Mouse (Mus musculus) kidney, postnatal 0 days (tissue): ENCODE measurements at regions not wholly inside any gene's neighbourhood (a gene's known extent, or its start where the extent isn't known, plus 50 kb on each side); places are given as distances from the start of the nearest gene placed in this dataset.

Experiments
- ATAC-seq: fragments of 200-750 bp; cut with Nextera tagmentation; replicated peaks from 2 replicates; pipeline ENCODE4 v1.8.0; 2017; ENCODE audit warnings: low read depth, moderate number of reproducible peaks, moderate TSS enrichment, moderate library complexity; ENCODE audit not compliant: low FRiP score
- DNase-seq: peaks from one replicate; pipeline ENCODE4 v3.0.0-alpha.2; 2016; ENCODE audit warnings: low spot score
- H3K27ac ChIP-seq: fragments of 300-500 bp; sonication (generic); 2 replicates; pipeline ENCODE4 v1.5.1; 2014; ENCODE audit warnings: mild to moderate bottlenecking
- H3K27me3 ChIP-seq: fragments of 300-500 bp; sonication (generic); 2 replicates; pipeline ENCODE4 v1.6.1; 2014; ENCODE audit warnings: low read length, mixed read lengths; ENCODE audit not compliant: insufficient read depth
- H3K36me3 ChIP-seq: fragments of 300-500 bp; sonication (generic); 2 replicates; pipeline ENCODE4 v1.6.1; 2014; ENCODE audit warnings: low read length, mixed read lengths; ENCODE audit not compliant: insufficient read depth
- H3K4me1 ChIP-seq: fragments of 300-500 bp; sonication (generic); replicated peaks from 2 replicates; pipeline ENCODE4 v1.6.1; 2014; ENCODE audit warnings: antibody characterized with exemption, low read length, mixed read lengths; ENCODE audit not compliant: insufficient read depth
- H3K4me2 ChIP-seq: fragments of 300-500 bp; sonication (generic); 2 replicates; pipeline ENCODE4 v1.6.1; 2014; ENCODE audit warnings: mild to moderate bottlenecking, low read length, moderate library complexity, mixed read lengths
- H3K4me3 ChIP-seq: fragments of 300-500 bp; sonication (generic); replicated peaks from 2 replicates; pipeline ENCODE4 v1.5.1; 2014; ENCODE audit warnings: low read depth, low read length
- H3K9ac ChIP-seq: fragments of 300-500 bp; sonication (generic); 2 replicates; pipeline ENCODE4 v1.6.1; 2014; ENCODE audit warnings: low read depth, low read length
- H3K9me3 ChIP-seq: fragments of 300-500 bp; sonication (generic); replicated peaks from 2 replicates; pipeline ENCODE4 v1.6.1; 2016; ENCODE audit warnings: low read length, inconsistent platforms, mixed read lengths
- CTCF ChIP-seq: IDR thresholded peaks from 2 replicates; pipeline ENCODE4 v1.5.1; 2016; ENCODE audit warnings: antibody characterized with exemption, low read depth, mild to moderate bottlenecking, moderate library complexity
- WGBS: fragments of 180-500 bp; shearing (Covaris S2); extraction: QIAGEN DNeasy Blood & Tissue Kit; methylation state at CpG from one replicate; pipeline ENCODE4 v1.1.7; 2014; 5-methylcytosine and 5-hydroxymethylcytosine counted together

DNA sequence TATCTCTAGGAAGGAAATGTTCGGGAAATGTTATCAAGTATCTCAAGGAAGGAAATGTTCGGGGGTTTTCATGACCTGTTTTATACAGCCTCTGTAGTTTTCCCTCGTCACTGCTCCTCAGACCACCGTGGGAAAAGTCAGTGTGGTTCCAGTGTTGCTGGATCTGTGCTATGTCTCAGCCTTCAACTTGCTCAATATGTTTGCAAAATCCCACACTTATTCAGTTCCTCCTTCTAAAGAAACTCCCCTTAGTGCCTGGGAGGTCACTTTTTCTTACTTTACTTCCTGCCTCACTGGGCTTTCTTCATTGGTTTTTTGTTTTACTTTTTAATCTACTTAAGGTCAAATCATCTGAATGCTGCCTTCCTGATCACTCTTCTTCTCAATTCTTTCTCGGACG is 150.8 kb upstream of the Btg1 start:
- H3K9ac ChIP-seq: no peak overlapping the region
- WGBS: 83% methylated on average over 6 of the region's 6 CpGs
- no peak overlapping the region for H3K4me2 ChIP-seq
- H3K9me3 ChIP-seq: no peaks in the 10 kb centered on the region
- ATAC-seq (no peak), DNase-seq (no peak)
- H3K27me3 ChIP-seq: no peaks in the 10 kb centered on the region
- H3K4me1 ChIP-seq: no peaks in the 10 kb centered on the region
- TF ChIP-seq CTCF: no peak
- H3K4me3 ChIP-seq: no peak overlapping the region
- no peaks in the 10 kb centered on the region for H3K36me3 ChIP-seq
- H3K27ac ChIP-seq: no peak overlapping the region

DNA sequence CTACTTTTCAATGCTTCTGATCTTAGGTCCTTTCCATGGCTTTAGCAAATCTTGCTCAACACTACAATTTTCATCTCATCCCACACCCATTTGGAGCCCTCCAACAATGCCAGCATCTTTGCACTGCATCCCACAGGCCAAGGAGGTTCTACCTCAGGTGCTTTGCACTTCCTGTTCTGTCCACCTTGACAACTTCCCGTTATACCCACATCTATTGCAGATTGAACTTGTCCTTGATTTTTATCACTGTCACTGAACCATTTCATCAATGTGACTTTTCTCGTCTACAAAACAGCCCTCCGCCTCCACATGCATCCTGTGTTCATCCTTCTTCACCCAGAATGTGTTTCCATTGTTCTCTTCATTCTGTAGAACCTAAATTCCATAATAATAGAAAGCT is 150.0 kb upstream of the Btg1 start:
- TF ChIP-seq CTCF: no peak
- no peak overlapping the region for H3K27ac ChIP-seq
- WGBS: 80% methylated on average over 3 of the region's 3 CpGs

DNA sequence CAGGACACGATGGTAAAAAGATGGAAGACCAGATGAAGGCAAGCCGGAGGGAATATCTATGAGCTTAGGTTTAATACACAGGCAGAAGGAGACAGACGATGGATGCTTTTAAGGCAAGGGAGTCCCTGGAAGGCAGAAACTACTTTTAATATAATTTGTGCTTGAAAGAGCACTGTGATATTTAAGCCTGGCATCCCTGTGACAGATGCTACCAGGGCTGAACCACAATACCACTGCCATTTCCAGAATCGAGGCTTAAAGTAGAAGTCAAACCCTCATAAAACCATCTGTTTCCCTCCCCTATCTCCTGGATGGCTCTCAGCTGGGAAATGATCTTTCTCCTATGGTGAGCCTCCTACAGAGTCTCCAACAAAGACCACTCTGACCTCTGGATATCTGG is 149.1 kb upstream of the Btg1 start:
- no peak overlapping the region for H3K4me2 ChIP-seq
- no peaks in the 10 kb centered on the region for H3K27me3 ChIP-seq
- H3K4me1 ChIP-seq: no peaks in the 10 kb centered on the region
- WGBS: 63% methylated on average over 4 of the region's 4 CpGs
- DNase-seq (no peak), ATAC-seq (no peak)
- no peak overlapping the region for H3K9ac ChIP-seq
- TF ChIP-seq CTCF: no peak
- no peaks in the 10 kb centered on the region for H3K36me3 ChIP-seq
- H3K9me3 ChIP-seq: no peaks in the 10 kb centered on the region
- H3K27ac ChIP-seq: no peak overlapping the region
- no peak overlapping the region for H3K4me3 ChIP-seq

More for the DNA sequence above, 150.0 kb upstream of the Btg1 start:
- ATAC-seq (no peak), DNase-seq (no peak)
- no peaks in the 10 kb centered on the region for H3K4me1 ChIP-seq
- no peak overlapping the region for H3K9ac ChIP-seq
- no peaks in the 10 kb centered on the region for H3K27me3 ChIP-seq
- H3K36me3 ChIP-seq: no peaks in the 10 kb centered on the region
- no peak overlapping the region for H3K4me3 ChIP-seq
- no peaks in the 10 kb centered on the region for H3K9me3 ChIP-seq
- no peak overlapping the region for H3K4me2 ChIP-seq

DNA sequence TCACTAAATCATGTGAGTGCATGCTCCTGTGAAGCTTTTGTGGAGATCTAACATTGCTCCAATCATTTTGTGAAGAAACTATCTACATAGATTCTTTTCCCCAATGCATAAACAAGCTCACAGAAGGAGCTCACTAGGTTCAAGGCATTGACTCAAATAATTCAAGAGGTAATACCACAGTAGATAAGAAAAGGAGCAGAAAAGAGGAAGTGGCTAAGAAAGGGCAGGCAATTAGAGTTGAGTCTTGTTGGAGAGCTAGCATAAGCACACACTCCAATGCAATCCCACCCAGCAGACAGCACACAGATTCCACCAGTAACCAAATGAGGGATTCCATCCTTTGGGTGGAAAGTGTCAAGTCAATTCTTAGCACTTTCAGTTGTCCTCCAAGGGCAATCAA is 145.3 kb upstream of the Btg1 start:
- Histone ChIP-seq H3K36me3 (no peaks in the 10 kb centered on the region), H3K9ac (no peak overlapping the region), H3K4me1 (no peaks in the 10 kb centered on the region), H3K4me2 (no peak overlapping the region), H3K4me3 (no peak overlapping the region), H3K27ac (no peak overlapping the region), H3K27me3 (no peaks in the 10 kb centered on the region), H3K9me3 (no peaks in the 10 kb centered on the region)
- no peak for DNase-seq
- no peak for TF ChIP-seq CTCF
- ATAC-seq: no peak

DNA sequence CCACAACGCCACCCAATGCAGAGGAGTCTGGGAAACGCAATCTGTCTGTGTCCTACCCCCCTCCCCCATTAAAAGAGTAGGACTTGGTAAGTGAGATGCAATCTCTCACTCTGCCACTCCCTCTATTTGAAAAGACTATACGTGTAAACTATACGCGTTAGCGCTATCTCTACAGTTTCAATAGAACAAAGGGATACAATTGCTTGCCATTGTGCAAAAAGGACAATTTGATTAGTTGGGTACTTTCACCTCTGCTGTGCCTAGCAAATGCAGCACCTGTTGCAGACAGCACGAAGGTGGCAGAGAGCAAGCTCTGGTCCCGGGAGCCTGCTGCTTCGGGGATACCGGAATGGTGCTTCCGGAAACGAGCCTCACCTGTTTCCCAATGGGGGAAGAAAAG is 137.5 kb upstream of the Btg1 start:
- Histone ChIP-seq H3K4me2 (no peak overlapping the region), H3K9me3 (no peaks in the 10 kb centered on the region), H3K36me3 (no peaks in the 10 kb centered on the region), H3K9ac (no peak overlapping the region), H3K27ac (no peak overlapping the region), H3K27me3 (no peaks in the 10 kb centered on the region), H3K4me1 (no peaks in the 10 kb centered on the region), H3K4me3 (no peak overlapping the region)
- DNase-seq (no peak), ATAC-seq (no peak)
- WGBS: 69% methylated on average over 12 of the region's 12 CpGs
- no peak for TF ChIP-seq CTCF

DNA sequence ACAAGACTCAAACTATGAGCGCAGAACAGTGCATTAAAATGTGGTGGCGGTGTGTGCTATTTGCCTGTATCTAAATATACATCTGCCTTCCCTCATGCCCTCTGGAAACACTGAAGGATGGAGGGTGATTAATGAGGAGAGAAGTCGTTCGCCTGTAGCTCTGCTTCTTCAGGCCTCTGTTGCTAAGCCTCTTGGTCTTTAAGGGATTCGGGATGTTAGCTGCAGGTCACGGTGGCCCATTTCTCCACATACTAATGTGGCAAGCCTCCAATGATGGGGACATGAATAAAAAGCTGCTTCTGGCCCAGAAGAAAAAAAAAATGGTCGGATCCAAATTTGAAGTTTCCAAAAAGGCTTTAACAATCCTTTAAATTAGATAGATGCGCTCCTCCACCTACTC is 137.0 kb upstream of the Btg1 start:
- Histone ChIP-seq H3K4me3 (no peak overlapping the region), H3K9ac (no peak overlapping the region), H3K36me3 (no peaks in the 10 kb centered on the region), H3K27ac (no peak overlapping the region), H3K4me2 (no peak overlapping the region), H3K9me3 (no peaks in the 10 kb centered on the region), H3K27me3 (no peaks in the 10 kb centered on the region), H3K4me1 (no peaks in the 10 kb centered on the region)
- ATAC-seq: no peak
- no peak for DNase-seq
- 60% methylated on average over 8 of the region's 8 CpGs for whole genome bisulfite sequencing
- no peak for TF ChIP-seq CTCF

DNA sequence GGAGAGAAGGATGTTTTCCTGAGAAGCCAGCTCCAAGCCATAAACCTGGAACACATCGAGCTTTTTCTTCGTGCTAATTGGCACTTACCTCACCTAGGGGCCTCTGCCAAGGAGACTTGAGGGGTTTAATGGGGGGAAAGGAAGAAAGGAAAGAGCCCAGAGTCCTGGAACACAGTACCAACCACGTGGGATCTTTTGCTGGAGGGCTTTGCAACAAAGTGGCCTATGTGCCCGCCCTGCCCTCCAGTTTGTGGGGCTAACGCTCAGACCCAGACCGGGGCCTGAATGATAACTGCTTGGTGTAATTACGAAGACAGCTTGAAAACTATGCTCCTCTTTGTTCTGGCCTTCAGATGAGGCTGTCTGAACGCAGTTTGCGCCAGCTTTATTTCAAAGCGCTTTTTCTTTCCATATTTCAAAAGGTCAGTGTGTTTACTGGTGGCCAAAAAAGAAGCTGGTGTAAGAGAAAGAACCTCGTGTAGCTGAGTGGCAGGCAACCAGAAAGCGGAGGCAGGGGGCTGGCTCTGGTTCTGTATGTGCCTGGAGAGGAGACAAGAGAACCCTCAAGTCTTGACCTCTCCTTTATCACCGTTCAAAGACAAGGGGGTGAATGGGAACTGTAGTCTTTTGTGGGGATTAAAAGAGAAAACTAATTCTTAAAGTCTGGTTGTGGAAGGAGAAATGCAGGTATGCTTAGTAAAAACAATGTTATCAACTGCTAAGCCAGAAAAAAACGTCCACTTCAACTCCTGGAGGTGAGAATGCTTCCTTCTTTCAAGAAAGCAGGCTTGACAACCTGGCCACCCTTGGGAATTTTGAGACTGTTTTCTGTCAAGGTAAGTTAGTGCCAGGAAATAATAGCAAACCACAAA is 136.1 kb upstream of the Btg1 start:
- H3K27me3 ChIP-seq: no peaks in the 10 kb centered on the region
- ATAC-seq (no peak), DNase-seq (no peak)
- no peak overlapping the region for H3K4me2 ChIP-seq
- H3K9me3 ChIP-seq: no peaks in the 10 kb centered on the region
- H3K27ac ChIP-seq: no peak overlapping the region
- no peak overlapping the region for H3K9ac ChIP-seq
- TF ChIP-seq CTCF: no peak
- no peak overlapping the region for H3K4me3 ChIP-seq
- H3K36me3 ChIP-seq: no peaks in the 10 kb centered on the region
- WGBS: 45% methylated on average over 14 of the region's 14 CpGs
- H3K4me1 ChIP-seq: no peaks in the 10 kb centered on the region
